Mouse (Mus musculus) liver, embryonic 12.5 days (tissue): ENCODE data around the gene Slc9a3. TPM values are rescaled to one million over a fixed set of nuclear protein-coding genes. Genes with fewer than 3 reads are reported as not detected.

Source experiments
- ATAC-seq: fragments of 200-750 bp; cut with Nextera tagmentation; 2 replicates; pipeline ENCODE4 v1.8.0; 2017; ENCODE audit warnings: moderate number of reproducible peaks, mild to moderate bottlenecking, moderate library complexity
- H3K27ac ChIP-seq: fragments of 300-500 bp; sonication (generic); 2 replicates; pipeline ENCODE4 v1.5.1; 2016; ENCODE audit warnings: mild to moderate bottlenecking
- H3K27me3 ChIP-seq: fragments of 300-500 bp; sonication (generic); replicated peaks from 2 replicates; pipeline ENCODE4 v1.6.1; 2016; ENCODE audit warnings: mild to moderate bottlenecking, moderate library complexity
- H3K36me3 ChIP-seq: fragments of 300-500 bp; sonication (generic); 2 replicates; pipeline ENCODE4 v1.6.1; 2016; ENCODE audit warnings: mild to moderate bottlenecking, moderate library complexity
- H3K4me1 ChIP-seq: fragments of 300-500 bp; sonication (generic); 2 replicates; pipeline ENCODE4 v1.6.1; 2016
- H3K4me2 ChIP-seq: fragments of 300-500 bp; sonication (generic); 2 replicates; pipeline ENCODE4 v1.6.1; 2016; ENCODE audit warnings: mild to moderate bottlenecking, moderate library complexity
- H3K4me3 ChIP-seq: fragments of 300-500 bp; sonication (generic); 2 replicates; pipeline ENCODE4 v1.5.1; 2016; ENCODE audit warnings: mild to moderate bottlenecking, moderate library complexity
- H3K9ac ChIP-seq: fragments of 300-500 bp; sonication (generic); 2 replicates; pipeline ENCODE4 v1.6.1; 2016; ENCODE audit warnings: mild to moderate bottlenecking, moderate library complexity
- H3K9me3 ChIP-seq: fragments of 300-500 bp; sonication (generic); replicated peaks from 2 replicates; pipeline ENCODE4 v1.6.1; 2016; ENCODE audit warnings: mild to moderate bottlenecking, moderate library complexity
- WGBS: fragments of 180-500 bp; shearing (Covaris S2); methylation state at CpG from one replicate; pipeline ENCODE4 v1.1.7; 2016; ENCODE audit not compliant: insufficient replicate concordance; 5-methylcytosine and 5-hydroxymethylcytosine counted together
- polyA plus RNA-seq: library from polyadenylated mRNA; unstranded; fragments of >200 nt; fragmentation: Nextera tagmentation; extraction: Ambion mirVana; gene quantifications from 2 replicates; pipeline ENCODE4 v1.2.1, GENCODE M21; 2016

Slc9a3 gene
- polyA plus RNA-seq = not detected in 2 replicates

GRCm38 (mm10) chr13:74121141-74121602 is at the start of gene Slc9a3:
TSS of gene Slc9a3 (plus strand) at chr13:74121457.
- Histone ChIP-seq H3K27me3 (peaks cover 77% of the 10 kb centered on the region), H3K27ac (no peak within 1 kb of the TSS), H3K4me3 (peak within 1 kb of the TSS; percentile 36; the same call in 1 of the 2 replicates), H3K9me3 (no peaks in the 10 kb centered on the region), H3K9ac (no peak within 1 kb of the TSS), H3K4me2 (peak within 1 kb of the TSS; percentile 56), H3K4me1 (peaks cover 4% of the 10 kb centered on the region; the same call in 1 of the 2 replicates), H3K36me3 (no peaks in the 10 kb centered on the region)
- peak; percentile 30; the same call in 1 of the 2 replicates for ATAC-seq
- WGBS = 2% methylated on average over 35 of the region's 35 CpGs

GRCm38 (mm10) chr13:74071714-74072113 is 49.5 kb upstream of the Slc9a3 start:
- Histone ChIP-seq H3K4me2 (peak overlapping the region; percentile 29), H3K27me3 (peaks cover 28% of the 10 kb centered on the region), H3K27ac (peak overlapping the region; percentile 68), H3K9ac (no peak overlapping the region), H3K4me1 (peaks cover 30% of the 10 kb centered on the region), H3K9me3 (no peaks in the 10 kb centered on the region), H3K4me3 (no peak overlapping the region), H3K36me3 (no peaks in the 10 kb centered on the region)
- 56% methylated on average over 3 of the region's 3 CpGs for WGBS
- ATAC-seq = no peak

- ATAC-seq = no peak
- no peaks in the 10 kb centered on the region for H3K36me3 ChIP-seq
- no peak overlapping the region for H3K4me3 ChIP-seq
- no peak overlapping the region for H3K27ac ChIP-seq
- peaks cover 29% of the 10 kb centered on the region for H3K4me1 ChIP-seq
- no peak overlapping the region for H3K4me2 ChIP-seq
- no peaks in the 10 kb centered on the region for H3K9me3 ChIP-seq
- H3K9ac ChIP-seq = no peak overlapping the region
- 73% methylated on average over 7 of the region's 7 CpGs for WGBS
- peaks cover 40% of the 10 kb centered on the region for H3K27me3 ChIP-seq
Observed at GRCm38 (mm10) chr13:74073369-74073768, 47.9 kb upstream of the Slc9a3 start.

- ATAC-seq = no peak
- 28% methylated on average over 3 of the region's 3 CpGs for WGBS
Observed at GRCm38 (mm10) chr13:74090265-74090664, 31.0 kb upstream of the Slc9a3 start.

GRCm38 (mm10) chr13:74095936-74096335 is 25.3 kb upstream of the Slc9a3 start:
- H3K27me3 ChIP-seq = peaks cover 6% of the 10 kb centered on the region; the same call in 1 of the 2 replicates
- WGBS = 49% methylated on average over 2 of the region's 2 CpGs
- no peaks in the 10 kb centered on the region for H3K9me3 ChIP-seq
- H3K4me1 ChIP-seq = no peaks in the 10 kb centered on the region
- no peak overlapping the region for H3K27ac ChIP-seq
- no peak overlapping the region for H3K4me2 ChIP-seq
- no peaks in the 10 kb centered on the region for H3K36me3 ChIP-seq
- H3K4me3 ChIP-seq = no peak overlapping the region
- no peak overlapping the region for H3K9ac ChIP-seq
- no peak for ATAC-seq

More at GRCm38 (mm10) chr13:74090265-74090664, 31.0 kb upstream of the Slc9a3 start:
- Histone ChIP-seq H3K27ac (no peak overlapping the region), H3K27me3 (peaks cover 17% of the 10 kb centered on the region; the same call in 1 of the 2 replicates), H3K9ac (no peak overlapping the region), H3K9me3 (no peaks in the 10 kb centered on the region), H3K36me3 (no peaks in the 10 kb centered on the region), H3K4me2 (no peak overlapping the region), H3K4me3 (no peak overlapping the region), H3K4me1 (no peaks in the 10 kb centered on the region)

- no peak overlapping the region for H3K4me2 ChIP-seq
- 20% methylated on average over 2 of the region's 2 CpGs for WGBS
- H3K4me3 ChIP-seq = no peak overlapping the region
- H3K4me1 ChIP-seq = no peaks in the 10 kb centered on the region
- 0 out of 2 replicates have a peak, but pooled peaks have one; percentile 24 for ATAC-seq
- H3K36me3 ChIP-seq = no peaks in the 10 kb centered on the region
- H3K9me3 ChIP-seq = no peaks in the 10 kb centered on the region
- peaks cover 6% of the 10 kb centered on the region; the same call in 1 of the 2 replicates for H3K27me3 ChIP-seq
- H3K9ac ChIP-seq = no peak overlapping the region
- H3K27ac ChIP-seq = no peak overlapping the region
Observed at GRCm38 (mm10) chr13:74096715-74097363, 24.4 kb upstream of the Slc9a3 start.

- 65% methylated on average over 6 of the region's 6 CpGs for WGBS
- no peak overlapping the region for H3K4me3 ChIP-seq
- no peaks in the 10 kb centered on the region for H3K36me3 ChIP-seq
- H3K9me3 ChIP-seq = no peaks in the 10 kb centered on the region
- no peak overlapping the region for H3K4me2 ChIP-seq
- no peak for ATAC-seq
- no peaks in the 10 kb centered on the region for H3K4me1 ChIP-seq
- no peak overlapping the region for H3K27ac ChIP-seq
- no peak overlapping the region for H3K9ac ChIP-seq
- H3K27me3 ChIP-seq = no peaks in the 10 kb centered on the region; the same call in 1 of the 2 replicates
Observed at GRCm38 (mm10) chr13:74098913-74099312, 22.3 kb upstream of the Slc9a3 start.

- H3K4me2 ChIP-seq = no peak overlapping the region
Observed at GRCm38 (mm10) chr13:74102108-74102830, 19.0 kb upstream of the Slc9a3 start.

GRCm38 (mm10) chr13:74102831-74103582 is 18.2 kb upstream of the Slc9a3 start:
- Histone ChIP-seq H3K9ac (no peak overlapping the region), H3K27ac (no peak overlapping the region), H3K4me1 (no peaks in the 10 kb centered on the region), H3K27me3 (no peaks in the 10 kb centered on the region), H3K4me2 (no peak overlapping the region), H3K9me3 (no peaks in the 10 kb centered on the region), H3K4me3 (no peak overlapping the region), H3K36me3 (no peaks in the 10 kb centered on the region)
- 66% methylated on average over 4 of the region's 4 CpGs for WGBS
- ATAC-seq = no peak

More at GRCm38 (mm10) chr13:74102108-74102830, 19.0 kb upstream of the Slc9a3 start:
- Histone ChIP-seq H3K4me1 (no peaks in the 10 kb centered on the region), H3K4me3 (no peak overlapping the region), H3K27me3 (no peaks in the 10 kb centered on the region), H3K27ac (no peak overlapping the region), H3K36me3 (no peaks in the 10 kb centered on the region), H3K9ac (no peak overlapping the region), H3K9me3 (no peaks in the 10 kb centered on the region)
- no peak for ATAC-seq
- 69% methylated on average over 8 of the region's 8 CpGs for WGBS

GRCm38 (mm10) chr13:74104417-74104816 is 16.8 kb upstream of the Slc9a3 start:
- no peak for ATAC-seq
- H3K27ac ChIP-seq = no peak overlapping the region
- WGBS = 63% methylated on average over 7 of the region's 7 CpGs

GRCm38 (mm10) chr13:74107410-74107809 is 13.8 kb upstream of the Slc9a3 start:
- WGBS = 66% methylated on average over 2 of the region's 2 CpGs
- H3K4me3 ChIP-seq = no peak overlapping the region
- ATAC-seq = no peak

More at GRCm38 (mm10) chr13:74104417-74104816, 16.8 kb upstream of the Slc9a3 start:
- no peaks in the 10 kb centered on the region for H3K27me3 ChIP-seq
- no peaks in the 10 kb centered on the region for H3K4me1 ChIP-seq
- no peak overlapping the region for H3K4me2 ChIP-seq
- no peak overlapping the region for H3K4me3 ChIP-seq
- no peaks in the 10 kb centered on the region for H3K36me3 ChIP-seq
- H3K9ac ChIP-seq = no peak overlapping the region
- no peaks in the 10 kb centered on the region for H3K9me3 ChIP-seq

More at GRCm38 (mm10) chr13:74107410-74107809, 13.8 kb upstream of the Slc9a3 start:
- Histone ChIP-seq H3K4me1 (no peaks in the 10 kb centered on the region), H3K9me3 (no peaks in the 10 kb centered on the region), H3K36me3 (no peaks in the 10 kb centered on the region), H3K27ac (no peak overlapping the region), H3K27me3 (no peaks in the 10 kb centered on the region), H3K4me2 (no peak overlapping the region), H3K9ac (no peak overlapping the region)
